Mouse (Mus musculus): Measurements from ENCODE around the gene Cog4. TPM values are rescaled to one million over a fixed set of nuclear protein-coding genes. Genes with fewer than 3 reads are reported as not detected.
"Not testable (repeated sequence)": the region's sequence is repeated elsewhere in the genome, so short reads cannot be mapped to it uniquely, and the experiment has no call there.

Gene Cog4
- total RNA-seq, 2 experiments from 2014 or later = 38.9 to 44.1 TPM

GRCm38 (mm10) chr8:110881741-110882310, 35.4 kb downstream of the Cog4 start:
- intact Hi-C loops (cut with DNase I; ENCODE audit: low total_unique reads) = no loop called here
- no peak for DNase-seq

GRCm38 (mm10) chr8:110883824-110884223, 37.4 kb downstream of the Cog4 start:
- intact Hi-C loops (cut with DNase I; ENCODE audit: low total_unique reads) = no loop called here
- DNase-seq = no peak

GRCm38 (mm10) chr8:110886634-110887033, 40.2 kb downstream of the Cog4 start:
- DNase-seq = no peak
- intact Hi-C loops (cut with DNase I; ENCODE audit: low total_unique reads) = no loop called here

- intact Hi-C loops (cut with DNase I; ENCODE audit: low total_unique reads) = no loop called here
- DNase-seq = peak; percentile 24
Observed at GRCm38 (mm10) chr8:110887551-110887950, 41.2 kb downstream of the Cog4 start.

GRCm38 (mm10) chr8:110888441-110888840, 42.0 kb downstream of the Cog4 start:
- no peak for DNase-seq
- intact Hi-C loops (cut with DNase I; ENCODE audit: low total_unique reads) = no loop called here

GRCm38 (mm10) chr8:110888860-110889259, 42.5 kb downstream of the Cog4 start:
- DNase-seq = peak; percentile 79
- intact Hi-C loops (cut with DNase I; ENCODE audit: low total_unique reads) = no loop called here

- intact Hi-C loops (cut with DNase I; ENCODE audit: low total_unique reads) = no loop called here
Observed at GRCm38 (mm10) chr8:110889904-110890470, 43.6 kb downstream of the Cog4 start.

GRCm38 (mm10) chr8:110892040-110892439, 45.6 kb downstream of the Cog4 start:
- intact Hi-C loops (cut with DNase I; ENCODE audit: low total_unique reads) = no loop called here
- DNase-seq = no peak

More at GRCm38 (mm10) chr8:110889904-110890470, 43.6 kb downstream of the Cog4 start:
- DNase-seq = no peak

GRCm38 (mm10) chr8:110892913-110893312, 46.5 kb downstream of the Cog4 start:
- no peak for DNase-seq
- intact Hi-C loops (cut with DNase I; ENCODE audit: low total_unique reads) = no loop called here

- no peak for DNase-seq
- intact Hi-C loops (cut with DNase I; ENCODE audit: low total_unique reads) = no loop called here
Observed at GRCm38 (mm10) chr8:110894851-110895250, 48.5 kb downstream of the Cog4 start.

- intact Hi-C loops (cut with DNase I; ENCODE audit: low total_unique reads) = no loop called here
- DNase-seq = no peak
Observed at GRCm38 (mm10) chr8:110895254-110895653, 48.9 kb downstream of the Cog4 start.

GRCm38 (mm10) chr8:110895812-110896211, 49.4 kb downstream of the Cog4 start:
- intact Hi-C loops (cut with DNase I; ENCODE audit: low total_unique reads) = no loop called here
- DNase-seq = no peak

- DNase-seq = no peak
- intact Hi-C loops (cut with DNase I; ENCODE audit: low total_unique reads) = no loop called here
Observed at GRCm38 (mm10) chr8:110897495-110897894, 51.1 kb downstream of the Cog4 start.

- DNase-seq = no peak
- intact Hi-C loops (cut with DNase I; ENCODE audit: low total_unique reads) = loop anchor here (10.0 kb wide), 1 partner anchor 54 kb away; no protein-coding TSS in a partner anchor
Observed at GRCm38 (mm10) chr8:110901056-110901455, 54.7 kb downstream of the Cog4 start.

- intact Hi-C loops (cut with DNase I; ENCODE audit: low total_unique reads) = loop anchor here (10.0 kb wide), 1 partner anchor 53 kb away; no protein-coding TSS in a partner anchor
- peak; percentile 82 for DNase-seq
Observed at GRCm38 (mm10) chr8:110901839-110902578, 55.6 kb downstream of the Cog4 start, which contains the start of gene Fuk. Gene Fuk (minus strand): TSS chr8:110902488.

GRCm38 (mm10) chr8:110902579-110902965, 56.2 kb downstream of the Cog4 start:
- DNase-seq = no peak
- intact Hi-C loops (cut with DNase I; ENCODE audit: low total_unique reads) = loop anchor here (10.0 kb wide), 1 partner anchor 52 kb away; no protein-coding TSS in a partner anchor

- intact Hi-C loops (cut with DNase I; ENCODE audit: low total_unique reads) = loop anchor here (10.0 kb wide), 1 partner anchor 49 kb away; no protein-coding TSS in a partner anchor
Observed at GRCm38 (mm10) chr8:110905404-110905803, 59.0 kb downstream of the Cog4 start.

GRCm38 (mm10) chr8:110906682-110907081, 60.3 kb downstream of the Cog4 start:
- intact Hi-C loops (cut with DNase I; ENCODE audit: low total_unique reads) = loop anchor here (10.0 kb wide), 1 partner anchor 48 kb away; no protein-coding TSS in a partner anchor
- DNase-seq = no peak

More at GRCm38 (mm10) chr8:110905404-110905803, 59.0 kb downstream of the Cog4 start:
- no peak for DNase-seq

GRCm38 (mm10) chr8:110909850-110910249, 63.5 kb downstream of the Cog4 start:
- not testable (repeated sequence) for DNase-seq
- intact Hi-C loops (cut with DNase I; ENCODE audit: low total_unique reads) = loop anchor here (10.0 kb wide), 1 partner anchor 45 kb away; no protein-coding TSS in a partner anchor
